Mouse (Mus musculus): ENCODE data around the gene Ralgapa2. TPM values are rescaled to one million over a fixed set of nuclear protein-coding genes. Genes with fewer than 3 reads are reported as not detected.
A peak's percentile ranks its signal among the peaks of the same experiment; 100 is the strongest.

Gene Ralgapa2
- polyA plus RNA-seq, 1 experiment from 2014 or later, result 12.4 TPM

DNA sequence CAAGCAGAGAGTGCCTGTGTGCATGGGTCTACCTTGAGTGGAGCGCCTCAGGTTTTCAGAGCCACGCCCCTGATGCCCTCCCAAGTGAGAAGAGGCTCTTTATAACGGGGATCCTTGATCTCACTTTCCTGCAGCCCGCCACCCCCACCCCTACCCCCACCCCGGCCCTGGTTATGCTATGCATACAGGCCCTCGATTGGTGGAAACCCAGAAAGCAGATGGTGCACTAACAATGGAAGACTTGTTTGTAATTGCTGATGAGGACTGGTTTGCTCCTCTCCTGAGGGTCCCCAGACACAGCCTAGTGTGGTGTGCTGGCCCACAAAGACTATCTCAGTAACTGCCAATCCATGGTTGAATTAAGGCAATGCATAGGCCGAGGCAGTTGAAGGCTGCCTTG, 263.1 kb downstream of the Ralgapa2 start:
- ATAC-seq, result 0 out of 2 replicates have a peak, but pooled peaks have one; percentile 18
- Histone ChIP-seq H3K27ac (ENCODE audit: low read length) (no peak overlapping the region), H3K4me1 (ENCODE audit: control insufficient read depth, insufficient read depth, low read length) (no peaks in the 10 kb centered on the region), H3K9me3 (replicated peaks; ENCODE audit: control insufficient read depth, low read length, poor library complexity, severe bottlenecking) (no peaks in the 10 kb centered on the region), H3K4me3 (ENCODE audit: low read depth, low read length) (no peak overlapping the region), H3K27me3 (ENCODE audit: control insufficient read depth, insufficient read depth, low read depth, low read length) (no peaks in the 10 kb centered on the region), H3K4me2 (ENCODE audit: low read length) (no peak overlapping the region), H3K36me3 (ENCODE audit: control insufficient read depth, insufficient read depth, low read length) (0 out of 2 replicates have a peak, but pooled peaks cover under 1% of the 10 kb centered on the region), H3K9ac (ENCODE audit: low read depth, low read length) (no peak overlapping the region)
- 50% methylated on average over 7 of the region's 7 CpGs for WGBS

DNA sequence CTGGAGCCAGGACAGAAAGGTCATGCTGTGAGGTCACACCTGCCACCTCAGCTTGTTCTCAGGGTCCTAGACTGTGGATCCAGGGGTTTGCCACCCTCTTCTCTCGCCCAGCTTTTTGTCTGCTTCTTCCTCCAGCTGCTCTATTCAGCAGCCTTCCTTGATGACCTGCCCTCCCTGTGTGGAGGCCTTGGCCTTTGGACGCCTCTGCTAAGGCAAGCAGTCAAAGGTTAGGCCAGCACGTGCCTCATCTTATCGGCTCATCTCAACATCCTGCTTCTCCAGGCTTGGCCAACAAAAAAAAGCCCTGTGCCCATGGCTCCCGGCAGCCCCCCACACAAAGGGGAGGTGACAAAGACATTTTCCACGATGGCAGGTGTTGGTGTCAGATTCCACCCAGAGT, 264.6 kb downstream of the Ralgapa2 start:
- H3K27me3 ChIP-seq (ENCODE audit: control insufficient read depth, insufficient read depth, low read depth, low read length), result no peaks in the 10 kb centered on the region
- no peak for ATAC-seq
- no peak overlapping the region for H3K4me3 ChIP-seq (ENCODE audit: low read depth, low read length)
- H3K27ac ChIP-seq (ENCODE audit: low read length), result no peak overlapping the region
- H3K9me3 ChIP-seq (replicated peaks; ENCODE audit: control insufficient read depth, low read length, poor library complexity, severe bottlenecking), result no peaks in the 10 kb centered on the region
- no peak overlapping the region for H3K4me2 ChIP-seq (ENCODE audit: low read length)
- H3K4me1 ChIP-seq (ENCODE audit: control insufficient read depth, insufficient read depth, low read length), result no peaks in the 10 kb centered on the region
- WGBS, result 37% methylated on average over 6 of the region's 6 CpGs
- H3K9ac ChIP-seq (ENCODE audit: low read depth, low read length), result no peak overlapping the region
- 0 out of 2 replicates have a peak, but pooled peaks cover 2% of the 10 kb centered on the region for H3K36me3 ChIP-seq (ENCODE audit: control insufficient read depth, insufficient read depth, low read length)

DNA sequence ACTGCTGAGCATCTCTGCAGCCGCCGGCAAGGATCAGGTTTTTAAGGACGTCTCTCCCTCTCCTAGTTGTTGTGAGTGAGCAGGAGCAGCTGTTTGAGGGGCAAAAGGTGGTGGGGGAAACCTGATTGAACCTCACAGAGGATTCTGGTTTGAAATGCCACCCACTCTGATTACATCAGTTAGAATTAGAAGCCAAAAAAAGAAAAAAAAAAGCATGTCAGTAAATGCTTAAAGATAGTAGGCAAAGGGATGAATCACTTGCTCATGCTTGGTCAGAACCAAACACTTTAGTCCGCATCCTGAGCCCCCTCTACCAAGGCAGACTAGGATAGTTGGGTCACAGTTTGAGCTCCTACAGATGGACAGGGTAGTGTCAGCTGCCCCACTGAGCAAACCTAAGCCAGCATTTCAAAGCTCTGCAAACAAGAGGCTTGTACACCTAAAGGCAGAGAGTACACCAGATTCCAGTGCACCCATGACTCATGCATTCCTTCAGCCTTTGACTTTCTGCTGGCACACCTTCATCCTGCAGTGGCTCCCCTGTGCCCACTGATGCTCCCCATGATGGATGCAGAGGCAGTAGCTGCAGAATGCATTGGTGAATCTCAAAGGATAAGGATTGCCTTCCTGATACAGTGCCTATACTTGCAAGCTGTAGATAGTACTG, 265.6 kb downstream of the Ralgapa2 start:
- ATAC-seq, result no peak
- H3K27me3 ChIP-seq (ENCODE audit: control insufficient read depth, insufficient read depth, low read depth, low read length), result no peaks in the 10 kb centered on the region
- no peaks in the 10 kb centered on the region for H3K4me1 ChIP-seq (ENCODE audit: control insufficient read depth, insufficient read depth, low read length)
- 0 out of 2 replicates have a peak, but pooled peaks cover 2% of the 10 kb centered on the region for H3K36me3 ChIP-seq (ENCODE audit: control insufficient read depth, insufficient read depth, low read length)
- no peak overlapping the region for H3K4me3 ChIP-seq (ENCODE audit: low read depth, low read length)
- no peak overlapping the region for H3K4me2 ChIP-seq (ENCODE audit: low read length)
- WGBS, result 76% methylated on average over 4 of the region's 4 CpGs
- H3K27ac ChIP-seq (ENCODE audit: low read length), result no peak overlapping the region
- no peak overlapping the region for H3K9ac ChIP-seq (ENCODE audit: low read depth, low read length)
- H3K9me3 ChIP-seq (replicated peaks; ENCODE audit: control insufficient read depth, low read length, poor library complexity, severe bottlenecking), result no peaks in the 10 kb centered on the region

DNA sequence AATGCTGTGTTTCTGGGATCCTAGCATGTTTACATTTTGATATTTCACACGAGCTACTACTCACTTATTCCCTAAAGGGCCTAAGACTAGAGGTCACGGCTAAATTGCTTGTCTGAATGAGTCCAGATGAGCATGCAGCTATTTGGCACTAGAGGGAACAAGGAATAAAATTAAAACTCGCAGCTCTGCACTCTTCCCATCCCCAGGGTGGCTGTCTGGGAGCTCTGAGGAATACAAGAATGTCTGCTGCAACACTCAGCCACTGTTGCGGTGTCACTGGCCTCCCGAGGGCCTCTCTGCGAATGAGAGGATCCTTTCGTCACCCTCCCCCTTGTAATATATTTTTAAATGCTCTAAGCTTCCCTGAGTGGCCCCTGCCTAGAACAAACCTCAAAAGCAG, 266.7 kb downstream of the Ralgapa2 start:
- no peak overlapping the region for H3K27ac ChIP-seq (ENCODE audit: low read length)
- no peak overlapping the region for H3K9ac ChIP-seq (ENCODE audit: low read depth, low read length)
- no peak for ATAC-seq
- no peaks in the 10 kb centered on the region for H3K27me3 ChIP-seq (ENCODE audit: control insufficient read depth, insufficient read depth, low read depth, low read length)
- 57% methylated on average over 7 of the region's 7 CpGs for WGBS
- no peak overlapping the region for H3K4me2 ChIP-seq (ENCODE audit: low read length)
- H3K9me3 ChIP-seq (replicated peaks; ENCODE audit: control insufficient read depth, low read length, poor library complexity, severe bottlenecking), result no peaks in the 10 kb centered on the region
- no peak overlapping the region for H3K4me3 ChIP-seq (ENCODE audit: low read depth, low read length)
- 0 out of 2 replicates have a peak, but pooled peaks cover 2% of the 10 kb centered on the region for H3K36me3 ChIP-seq (ENCODE audit: control insufficient read depth, insufficient read depth, low read length)
- H3K4me1 ChIP-seq (ENCODE audit: control insufficient read depth, insufficient read depth, low read length), result no peaks in the 10 kb centered on the region

DNA sequence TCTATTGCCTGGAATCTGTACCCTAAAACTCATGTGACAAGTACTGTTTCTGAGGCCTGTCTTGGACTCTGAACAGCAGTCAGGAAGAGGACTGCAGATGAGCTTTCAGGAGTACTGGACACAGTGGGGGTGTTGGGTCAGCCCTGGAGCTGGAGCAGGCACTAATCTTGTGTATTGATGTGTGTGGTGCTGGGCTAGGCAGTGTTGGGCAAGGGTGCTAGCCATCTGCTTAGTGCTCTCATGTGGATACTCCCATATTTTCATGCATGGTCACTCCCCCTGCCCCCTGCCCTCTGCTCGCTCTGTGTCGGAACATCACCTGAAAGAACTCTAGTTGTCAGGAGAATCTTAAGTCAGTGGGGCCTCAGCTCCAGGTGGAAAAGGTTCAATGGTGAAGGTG, 268.1 kb downstream of the Ralgapa2 start:
- H3K4me3 ChIP-seq (ENCODE audit: low read depth, low read length), result no peak overlapping the region
- H3K4me1 ChIP-seq (ENCODE audit: control insufficient read depth, insufficient read depth, low read length), result no peaks in the 10 kb centered on the region
- 0 out of 2 replicates have a peak, but pooled peaks cover 2% of the 10 kb centered on the region for H3K36me3 ChIP-seq (ENCODE audit: control insufficient read depth, insufficient read depth, low read length)
- 87% methylated on average over 2 of the region's 2 CpGs for WGBS
- no peak overlapping the region for H3K27ac ChIP-seq (ENCODE audit: low read length)
- no peak overlapping the region for H3K4me2 ChIP-seq (ENCODE audit: low read length)
- H3K27me3 ChIP-seq (ENCODE audit: control insufficient read depth, insufficient read depth, low read depth, low read length), result no peaks in the 10 kb centered on the region
- ATAC-seq, result no peak
- no peak overlapping the region for H3K9ac ChIP-seq (ENCODE audit: low read depth, low read length)
- no peaks in the 10 kb centered on the region for H3K9me3 ChIP-seq (replicated peaks; ENCODE audit: control insufficient read depth, low read length, poor library complexity, severe bottlenecking)

DNA sequence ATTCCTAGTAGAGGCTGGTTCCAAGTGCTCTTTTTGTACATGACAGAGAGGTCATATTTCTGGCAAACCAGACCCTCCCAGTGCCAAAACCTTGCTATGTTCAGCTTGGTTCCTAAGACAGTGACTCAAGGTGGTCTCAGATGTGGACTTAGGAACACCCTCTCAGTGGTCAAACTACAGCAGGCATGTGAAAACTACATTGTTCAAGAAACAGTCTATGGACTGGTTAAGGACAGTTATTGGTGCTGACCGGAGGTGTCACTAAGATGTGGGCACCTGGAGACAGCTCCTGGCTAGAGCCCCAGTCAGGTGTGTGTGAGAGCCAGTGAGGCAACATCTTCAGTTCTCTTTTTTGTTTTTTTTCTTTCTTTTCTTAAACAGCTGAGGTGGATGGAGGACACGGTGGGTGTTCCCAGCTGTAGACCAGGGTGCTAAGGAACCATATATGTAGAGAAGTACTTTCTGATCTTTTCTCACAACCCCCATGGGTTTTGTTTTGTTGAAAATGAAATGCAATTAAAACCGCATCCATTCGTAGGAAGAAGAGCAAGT, 272.9 kb downstream of the Ralgapa2 start:
- H3K4me3 ChIP-seq (ENCODE audit: low read depth, low read length), result no peak overlapping the region
- H3K27ac ChIP-seq (ENCODE audit: low read length), result no peak overlapping the region
- no peak overlapping the region for H3K9ac ChIP-seq (ENCODE audit: low read depth, low read length)
- no peaks in the 10 kb centered on the region for H3K4me1 ChIP-seq (ENCODE audit: control insufficient read depth, insufficient read depth, low read length)
- H3K4me2 ChIP-seq (ENCODE audit: low read length), result no peak overlapping the region
- H3K27me3 ChIP-seq (ENCODE audit: control insufficient read depth, insufficient read depth, low read depth, low read length), result no peaks in the 10 kb centered on the region
- 88% methylated on average over 4 of the region's 4 CpGs for WGBS
- ATAC-seq, result no peak
- no peaks in the 10 kb centered on the region for H3K9me3 ChIP-seq (replicated peaks; ENCODE audit: control insufficient read depth, low read length, poor library complexity, severe bottlenecking)
- H3K36me3 ChIP-seq (ENCODE audit: control insufficient read depth, insufficient read depth, low read length), result 0 out of 2 replicates have a peak, but pooled peaks cover 2% of the 10 kb centered on the region

DNA sequence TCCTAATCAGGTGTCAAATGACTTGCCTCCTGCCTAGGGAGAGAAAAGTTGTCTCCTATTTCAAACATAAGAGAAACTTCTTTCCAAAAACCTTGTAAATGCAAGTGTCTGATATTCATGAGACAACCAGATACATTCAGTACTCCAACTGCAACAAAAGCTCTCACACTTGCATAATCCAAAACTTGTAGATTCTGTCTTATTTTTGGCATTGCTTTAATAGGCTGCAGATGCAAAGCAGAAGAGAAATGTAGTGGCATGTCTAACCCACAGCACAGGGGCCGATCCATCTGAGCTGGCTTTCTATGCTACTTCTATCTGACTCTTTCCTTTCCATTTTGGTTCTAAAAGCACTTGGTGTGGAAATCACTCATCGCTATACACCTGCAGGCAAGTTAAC, 280.7 kb downstream of the Ralgapa2 start:
- Histone ChIP-seq H3K4me3 (ENCODE audit: low read depth, low read length) (no peak overlapping the region), H3K4me1 (ENCODE audit: control insufficient read depth, insufficient read depth, low read length) (0 out of 2 replicates have a peak, but pooled peaks cover 1% of the 10 kb centered on the region), H3K36me3 (ENCODE audit: control insufficient read depth, insufficient read depth, low read length) (no peaks in the 10 kb centered on the region), H3K4me2 (ENCODE audit: low read length) (no peak overlapping the region), H3K27ac (ENCODE audit: low read length) (no peak overlapping the region), H3K9ac (ENCODE audit: low read depth, low read length) (no peak overlapping the region), H3K27me3 (ENCODE audit: control insufficient read depth, insufficient read depth, low read depth, low read length) (peaks cover 3% of the 10 kb centered on the region), H3K9me3 (replicated peaks; ENCODE audit: control insufficient read depth, low read length, poor library complexity, severe bottlenecking) (no peaks in the 10 kb centered on the region; the same call in 1 of the 2 replicates)
- ATAC-seq, result no peak
- 91% methylated on average over 2 of the region's 2 CpGs for WGBS

DNA sequence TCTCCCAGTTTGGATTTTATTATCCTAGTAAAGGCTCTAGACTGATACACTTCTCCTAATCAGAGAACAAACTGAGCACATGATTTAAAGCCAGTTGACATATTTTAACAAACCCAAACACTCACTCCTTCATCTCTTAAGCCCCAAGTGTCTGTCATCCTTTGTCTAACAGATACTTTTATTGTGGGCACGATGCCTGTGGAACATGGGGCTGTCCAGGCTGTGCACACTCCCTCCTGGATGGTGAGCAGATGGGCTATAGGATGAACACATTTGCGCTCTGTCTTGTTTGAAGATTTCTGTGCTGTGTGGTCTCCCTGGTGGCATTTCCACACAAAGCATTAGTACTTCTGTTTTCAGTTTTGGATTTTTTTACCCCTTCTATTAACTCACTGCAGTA, 283.7 kb downstream of the Ralgapa2 start:
- Histone ChIP-seq H3K4me1 (ENCODE audit: control insufficient read depth, insufficient read depth, low read length) (peaks cover 7% of the 10 kb centered on the region), H3K4me2 (ENCODE audit: low read length) (no peak overlapping the region), H3K27ac (ENCODE audit: low read length) (no peak overlapping the region), H3K4me3 (ENCODE audit: low read depth, low read length) (no peak overlapping the region), H3K36me3 (ENCODE audit: control insufficient read depth, insufficient read depth, low read length) (no peaks in the 10 kb centered on the region), H3K9ac (ENCODE audit: low read depth, low read length) (no peak overlapping the region), H3K9me3 (replicated peaks; ENCODE audit: control insufficient read depth, low read length, poor library complexity, severe bottlenecking) (no peaks in the 10 kb centered on the region; the same call in 1 of the 2 replicates), H3K27me3 (ENCODE audit: control insufficient read depth, insufficient read depth, low read depth, low read length) (peaks cover 3% of the 10 kb centered on the region)
- no peak for ATAC-seq
- 64% methylated on average over 2 of the region's 2 CpGs for WGBS

DNA sequence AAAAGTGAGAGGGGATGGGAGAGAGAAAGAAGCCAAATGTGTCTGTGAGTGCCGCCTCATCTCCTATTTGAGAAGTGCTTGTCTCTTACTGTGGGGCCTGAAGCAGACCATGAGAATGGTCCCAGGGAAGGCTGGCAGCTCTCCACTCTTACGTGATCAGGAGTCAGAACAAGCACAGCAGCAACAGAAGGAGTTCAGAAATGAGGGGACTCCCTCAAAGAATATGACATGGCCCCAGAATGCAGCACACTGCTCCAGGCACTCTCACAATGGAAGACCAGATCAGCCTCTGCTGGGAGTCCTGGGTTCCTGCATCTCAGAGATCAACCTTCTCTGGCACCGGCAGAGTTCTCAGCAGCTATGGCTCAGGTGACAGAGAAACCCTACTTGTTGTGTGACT, 284.5 kb downstream of the Ralgapa2 start:
- 62% methylated on average over 3 of the region's 3 CpGs for WGBS
- no peak for ATAC-seq
- H3K27me3 ChIP-seq (ENCODE audit: control insufficient read depth, insufficient read depth, low read depth, low read length), result peaks cover 3% of the 10 kb centered on the region

More for the DNA sequence above, 284.5 kb downstream of the Ralgapa2 start:
- Histone ChIP-seq H3K9me3 (replicated peaks; ENCODE audit: control insufficient read depth, low read length, poor library complexity, severe bottlenecking) (no peaks in the 10 kb centered on the region), H3K9ac (ENCODE audit: low read depth, low read length) (no peak overlapping the region), H3K27ac (ENCODE audit: low read length) (no peak overlapping the region), H3K4me1 (ENCODE audit: control insufficient read depth, insufficient read depth, low read length) (peaks cover 7% of the 10 kb centered on the region), H3K4me2 (ENCODE audit: low read length) (no peak overlapping the region), H3K4me3 (ENCODE audit: low read depth, low read length) (no peak overlapping the region), H3K36me3 (ENCODE audit: control insufficient read depth, insufficient read depth, low read length) (no peaks in the 10 kb centered on the region)

Measured in midbrain, embryonic 16.5 days (tissue).